Mouse (Mus musculus) small intestine, adult 2 months (tissue): ENCODE results near the gene Cpsf7. TPM values are rescaled to one million over a fixed set of nuclear protein-coding genes. Genes with fewer than 3 reads are reported as not detected.

Experiments
- H3K27ac ChIP-seq: fragments of 200-500 bp; 2 replicates; pipeline ENCODE4 v1.5.1; 2012; ENCODE audit warnings: low read depth, low read length, control low read depth, inconsistent platforms; ENCODE audit not compliant: insufficient read depth
- H3K27me3 ChIP-seq: fragments of 200-500 bp; 2 replicates; pipeline ENCODE4 v1.6.1; 2012; ENCODE audit warnings: mild to moderate bottlenecking, moderate library complexity, low read length, inconsistent platforms; ENCODE audit not compliant: control insufficient read depth, insufficient read depth
- H3K36me3 ChIP-seq: fragments of 200-500 bp; 2 replicates; pipeline ENCODE4 v1.6.1; 2012; ENCODE audit warnings: mild to moderate bottlenecking, low read length, control low read depth, inconsistent platforms; ENCODE audit not compliant: control insufficient read depth, insufficient read depth
- H3K4me1 ChIP-seq: fragments of 200-500 bp; 2 replicates; pipeline ENCODE4 v1.6.1; 2012; ENCODE audit warnings: low read length, inconsistent platforms, mixed read lengths; ENCODE audit not compliant: control insufficient read depth, insufficient read depth, insufficient read length
- H3K4me3 ChIP-seq: fragments of 200-500 bp; 2 replicates; pipeline ENCODE4 v1.5.1; 2012; ENCODE audit warnings: low read depth, mild to moderate bottlenecking, control low read depth, inconsistent platforms, low read length, moderate library complexity
- CTCF ChIP-seq: fragments of 200-500 bp; IDR thresholded peaks from 2 replicates; pipeline ENCODE4 v1.5.1; 2012; ENCODE audit warnings: low read depth, mild to moderate bottlenecking, control low read depth, inconsistent platforms, low read length, moderate library complexity, mixed read lengths; ENCODE audit not compliant: insufficient replicate concordance, insufficient read length; ENCODE audit errors: extremely low read depth
- POLR2A ChIP-seq: fragments of 200-500 bp; IDR thresholded peaks from 2 replicates; pipeline ENCODE4 v1.6.1; 2012; ENCODE audit warnings: low read depth, mild to moderate bottlenecking, control low read depth, inconsistent platforms, low read length, moderate library complexity
- WGBS: fragments of 180-500 bp; shearing (Covaris S2); methylation state at CpG from one replicate; pipeline ENCODE4 v1.1.7; 2018; 5-methylcytosine and 5-hydroxymethylcytosine counted together
- polyA plus RNA-seq: library from polyadenylated mRNA; depleted of rRNA; stranded (reverse); fragments of >200 nt; gene quantifications from 2 replicates; pipeline ENCODE4 v1.2.3, GENCODE M21; 2012

The Cpsf7 gene
- polyA plus RNA-seq, 1 experiment: 24.9 TPM

DNA sequence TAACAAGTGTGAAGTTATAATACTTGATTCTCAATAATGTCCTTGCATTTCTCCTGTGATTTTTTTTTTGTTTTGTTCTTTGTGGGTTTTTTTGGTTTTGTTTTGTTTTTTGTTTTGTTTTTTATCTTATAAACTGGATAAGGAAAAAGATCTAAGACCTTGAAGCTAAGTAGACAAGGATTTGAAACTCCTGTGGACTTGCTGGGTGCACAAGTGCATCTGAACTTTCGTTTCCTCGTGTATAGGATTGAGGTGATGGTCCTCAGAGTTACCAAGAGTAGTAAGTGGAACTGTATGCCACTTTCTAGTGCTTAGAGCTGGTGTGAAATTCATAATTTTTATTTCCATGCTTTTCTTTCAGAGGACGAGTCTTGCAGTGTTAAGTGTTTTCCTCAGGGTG lies 55.0 kb downstream of the Cpsf7 start:
- no peak for TF ChIP-seq CTCF
- no peak for TF ChIP-seq POLR2A
- WGBS: 82% methylated on average over 3 of the region's 3 CpGs
- H3K36me3 ChIP-seq: peaks cover 10% of the 10 kb centered on the region
- H3K4me3 ChIP-seq: no peak overlapping the region
- no peaks in the 10 kb centered on the region for H3K27me3 ChIP-seq
- peaks cover under 1% of the 10 kb centered on the region; the same call in 1 of the 2 replicates for H3K4me1 ChIP-seq
- H3K27ac ChIP-seq: no peak overlapping the region

DNA sequence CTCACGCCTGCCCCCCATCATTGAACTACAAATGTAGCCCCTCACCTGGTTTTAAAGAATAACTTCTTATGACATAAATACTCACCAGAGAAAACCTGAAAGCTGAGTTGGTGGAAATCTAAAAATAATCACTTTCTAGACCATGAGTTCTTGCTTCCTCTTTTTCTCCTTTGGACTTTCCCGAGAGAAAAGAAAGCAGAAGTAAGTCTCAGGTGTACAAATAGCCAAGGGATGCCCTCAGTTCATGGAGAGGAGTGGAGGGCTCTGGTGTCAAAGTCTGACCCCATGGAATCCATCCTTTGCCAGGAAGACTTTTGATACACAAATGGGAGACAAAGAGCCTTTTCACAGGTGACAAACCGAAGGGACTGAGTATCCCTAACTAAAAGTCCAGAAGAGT lies 55.7 kb downstream of the Cpsf7 start:
- Histone ChIP-seq H3K36me3 (peaks cover 12% of the 10 kb centered on the region), H3K27ac (no peak overlapping the region), H3K27me3 (no peaks in the 10 kb centered on the region), H3K4me1 (peaks cover 3% of the 10 kb centered on the region; the same call in 1 of the 2 replicates), H3K4me3 (no peak overlapping the region)
- TF ChIP-seq CTCF (no peak), POLR2A (no peak)
- WGBS: 71% methylated on average over 3 of the region's 3 CpGs

DNA sequence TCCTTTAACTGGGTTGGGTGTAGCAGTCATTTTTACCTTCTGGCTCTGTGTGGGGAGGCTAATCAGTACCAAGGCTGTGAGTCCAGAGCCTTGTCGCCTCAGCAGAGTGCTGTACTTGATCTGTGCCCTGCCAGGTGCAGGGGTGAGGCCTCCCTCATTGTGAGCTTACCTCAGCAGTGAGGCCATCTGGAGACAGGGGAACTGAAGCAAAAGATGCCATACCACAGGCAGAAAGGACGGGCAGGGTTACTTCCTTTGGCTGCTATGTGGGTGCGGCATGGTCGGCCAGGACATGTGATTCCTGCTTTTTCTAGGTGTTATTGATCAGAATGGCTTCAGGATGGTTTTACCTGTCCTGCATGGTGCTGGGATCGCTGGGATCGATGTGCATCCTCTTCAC lies 56.9 kb downstream of the Cpsf7 start:
- TF ChIP-seq POLR2A (no peak), CTCF (no peak)
- peaks cover 15% of the 10 kb centered on the region for H3K36me3 ChIP-seq
- H3K27me3 ChIP-seq: no peaks in the 10 kb centered on the region
- 91% methylated on average over 6 of the region's 6 CpGs for WGBS
- no peak overlapping the region for H3K4me3 ChIP-seq
- no peak overlapping the region for H3K27ac ChIP-seq
- H3K4me1 ChIP-seq: peaks cover 3% of the 10 kb centered on the region; the same call in 1 of the 2 replicates

DNA sequence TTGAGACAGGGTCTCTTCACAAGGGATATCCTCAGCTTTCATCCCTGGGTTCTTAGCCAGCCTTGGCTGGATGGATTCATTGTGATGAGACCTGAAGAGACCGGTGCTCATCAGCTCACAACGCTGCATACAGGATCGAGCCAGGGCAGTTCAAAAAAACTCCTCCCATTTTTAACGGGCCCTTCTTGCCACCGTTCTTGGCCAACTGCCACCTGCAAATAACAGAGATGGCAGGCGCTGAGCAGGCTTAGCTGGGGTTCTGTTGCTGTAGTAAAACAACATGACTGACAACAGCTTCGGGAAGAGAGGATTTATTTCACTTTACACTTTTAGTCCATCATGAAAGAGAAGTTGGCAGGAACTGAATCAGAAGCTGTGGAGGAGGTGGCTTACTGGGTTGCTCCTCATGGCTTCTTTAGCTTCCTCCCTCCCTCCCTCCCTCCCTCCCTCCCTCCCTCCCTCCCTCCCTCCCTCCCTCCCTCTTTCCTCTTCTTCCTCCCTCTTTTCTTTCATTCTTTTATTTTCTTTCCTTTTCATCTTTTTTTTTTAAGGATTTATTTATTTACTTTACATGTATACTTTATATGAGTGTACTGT lies 58.6 kb downstream of the Cpsf7 start:
- H3K36me3 ChIP-seq: peaks cover 25% of the 10 kb centered on the region
- peaks cover 3% of the 10 kb centered on the region; the same call in 1 of the 2 replicates for H3K4me1 ChIP-seq
- TF ChIP-seq CTCF (no peak), POLR2A (no peak)
- WGBS: 15% methylated on average over 7 of the region's 7 CpGs
- no peak overlapping the region for H3K27ac ChIP-seq
- no peak overlapping the region for H3K4me3 ChIP-seq
- H3K27me3 ChIP-seq: no peaks in the 10 kb centered on the region

DNA sequence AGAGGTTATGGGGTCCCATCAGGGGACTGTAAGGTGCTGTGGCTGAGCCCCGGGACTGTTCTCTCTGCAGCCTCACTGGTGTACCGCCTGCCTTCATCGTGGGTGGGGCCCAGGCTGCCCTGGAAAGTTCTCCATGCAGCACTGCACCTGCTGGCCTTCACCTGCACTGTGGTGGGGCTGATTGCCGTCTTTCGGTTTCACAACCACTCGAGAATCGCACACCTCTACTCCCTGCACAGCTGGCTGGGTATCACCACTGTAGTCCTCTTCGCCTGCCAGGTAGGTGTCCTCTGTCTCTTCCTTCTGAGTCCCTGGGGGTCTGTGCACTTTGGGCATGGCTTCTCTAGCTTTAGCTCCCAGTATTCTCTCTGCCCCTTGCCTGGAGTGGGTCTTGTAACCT lies 60.0 kb downstream of the Cpsf7 start:
- no peak overlapping the region; the same call in 1 of the 2 replicates for H3K27ac ChIP-seq
- no peak overlapping the region for H3K4me3 ChIP-seq
- H3K4me1 ChIP-seq: peaks cover 3% of the 10 kb centered on the region; the same call in 1 of the 2 replicates
- TF ChIP-seq POLR2A (no peak), CTCF (no peak)
- WGBS: 30% methylated on average over 8 of the region's 8 CpGs
- H3K36me3 ChIP-seq: peaks cover 25% of the 10 kb centered on the region
- no peaks in the 10 kb centered on the region for H3K27me3 ChIP-seq

DNA sequence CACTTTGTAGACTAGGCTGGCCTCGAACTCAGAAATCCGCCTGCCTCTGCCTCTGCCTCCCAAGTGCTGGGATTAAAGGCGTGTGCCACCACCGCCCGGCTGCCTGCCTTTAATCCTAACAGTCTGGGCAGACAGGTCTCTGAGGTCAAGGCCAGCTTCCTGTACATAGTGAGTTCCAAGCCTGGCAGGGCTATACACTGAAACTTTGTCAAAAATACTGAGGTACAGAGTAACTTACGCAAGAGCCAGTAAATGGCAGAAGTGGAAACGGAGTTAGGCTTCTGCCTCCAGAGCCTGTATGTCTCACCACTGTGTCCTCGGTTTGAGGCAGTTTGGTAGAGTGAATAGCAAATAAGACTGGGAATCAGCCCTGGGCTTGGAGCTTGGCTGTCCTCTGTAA lies 62.2 kb downstream of the Cpsf7 start:
- peaks cover 26% of the 10 kb centered on the region for H3K36me3 ChIP-seq
- H3K4me1 ChIP-seq: peaks cover 3% of the 10 kb centered on the region; the same call in 1 of the 2 replicates
- WGBS: 89% methylated on average over 8 of the region's 8 CpGs
- H3K27me3 ChIP-seq: no peaks in the 10 kb centered on the region
- H3K27ac ChIP-seq: no peak overlapping the region
- no peak overlapping the region for H3K4me3 ChIP-seq
- TF ChIP-seq POLR2A: no peak
- TF ChIP-seq CTCF: no peak

DNA sequence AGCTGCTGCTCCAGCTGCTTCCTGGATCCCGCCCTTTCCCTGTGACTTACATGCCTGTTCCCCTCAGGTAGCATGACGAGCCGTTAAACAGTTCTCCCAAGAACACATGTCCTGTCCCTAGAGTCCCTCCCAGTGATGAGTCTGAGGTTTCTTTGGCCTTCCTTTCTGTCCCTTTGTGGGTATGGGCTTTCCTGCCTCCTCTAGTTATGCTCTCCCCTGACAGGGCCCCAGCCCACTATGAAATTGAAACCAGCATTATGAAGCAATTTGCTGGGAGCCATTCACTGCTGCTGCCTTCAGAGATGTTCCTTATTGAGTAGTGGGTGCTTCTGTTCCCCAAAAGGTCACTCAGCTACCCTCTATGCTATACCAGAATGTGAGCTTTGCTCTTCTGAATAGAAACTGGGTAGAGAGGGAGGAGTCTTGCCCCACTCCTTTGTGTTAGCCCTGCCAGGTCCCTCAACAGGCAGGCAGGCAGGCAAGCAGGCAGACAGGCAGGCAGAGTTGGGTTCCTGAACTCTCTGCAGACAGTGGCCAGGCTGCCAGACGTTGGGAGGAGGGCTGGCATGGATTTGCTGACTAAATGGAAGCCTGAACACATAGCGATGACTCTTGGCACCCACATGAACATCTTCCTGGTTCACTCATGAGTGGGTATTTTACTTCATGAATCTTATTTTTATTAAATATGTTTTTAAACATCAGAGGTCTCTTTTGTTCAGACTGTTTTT lies 64.2 kb downstream of the Cpsf7 start:
- Histone ChIP-seq H3K4me3 (no peak overlapping the region), H3K27ac (no peak overlapping the region), H3K27me3 (no peaks in the 10 kb centered on the region), H3K36me3 (peaks cover 42% of the 10 kb centered on the region), H3K4me1 (peaks cover 3% of the 10 kb centered on the region; the same call in 1 of the 2 replicates)
- no peak for TF ChIP-seq CTCF
- TF ChIP-seq POLR2A: no peak
- 65% methylated on average over 5 of the region's 5 CpGs for WGBS
